Mouse (Mus musculus): Measurements from ENCODE around the gene Mdp1. TPM values are rescaled to one million over a fixed set of nuclear protein-coding genes. Genes with fewer than 3 reads are reported as not detected.
A peak's percentile ranks its signal among the peaks of the same experiment; 100 is the strongest.

Mdp1 gene
- 50.4 and 60.3 TPM in 2 replicates for total RNA-seq (2021)
- long read RNA-seq, experiment 1, transcript Mdp1-202 (5 exons, 1,730 nt) = minor isoform, 25 of 152 reads
- long read RNA-seq, experiment 1, transcript Mdp1-201 (6 exons, 1,733 nt) = major isoform, 102 of 152 reads
- long read RNA-seq, experiment 1, partial matches to known transcripts = 15 of 152 reads
- long read RNA-seq, experiment 1, other reads (novel, unspliced or antisense) = 10 of 152 reads
- long read RNA-seq, experiment 2, transcript Mdp1-201 (6 exons, 1,733 nt) = major isoform, 67 of 100 reads
- long read RNA-seq, experiment 2, transcript Mdp1-202 (5 exons, 1,730 nt) = minor isoform, 18 of 100 reads
- long read RNA-seq, experiment 2, partial matches to known transcripts = 8 of 100 reads
- long read RNA-seq, experiment 2, other reads (novel, unspliced or antisense) = 7 of 100 reads

DNA sequence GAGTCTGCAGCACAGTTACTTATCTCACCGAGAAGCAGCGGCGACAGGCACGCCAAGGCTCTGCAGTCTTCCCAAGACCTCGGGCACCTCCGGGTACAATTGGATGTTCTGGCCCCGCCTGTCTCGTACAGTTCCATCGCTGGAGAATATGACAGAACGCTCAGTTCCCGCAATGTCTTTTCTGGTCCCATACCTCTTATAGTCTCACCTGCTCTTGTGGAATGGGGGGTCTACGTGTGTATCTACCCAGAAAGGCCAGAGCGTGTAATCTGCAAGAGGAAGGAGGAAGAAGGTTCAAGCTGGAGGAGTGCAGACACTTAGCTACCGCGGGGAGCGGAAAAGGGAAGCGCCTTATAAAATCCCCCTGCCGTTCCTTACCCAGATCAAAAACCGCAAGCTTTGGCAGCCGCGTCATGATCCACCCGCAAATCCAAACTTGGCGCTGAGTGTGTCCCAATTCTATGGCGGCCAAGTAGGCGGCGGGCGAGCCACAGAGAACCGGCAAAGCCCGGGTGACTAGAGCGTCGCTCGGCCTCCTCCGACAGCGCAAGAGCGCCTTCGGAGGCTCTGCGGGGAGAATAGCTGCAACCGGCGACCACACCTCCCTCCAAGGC, at the start of gene Mdp1:
Gene Mdp1, minus strand, starts transcription at position 549 of the 614 bp plus-strand sequence.
- peak; percentile 91 for DNase-seq

DNA sequence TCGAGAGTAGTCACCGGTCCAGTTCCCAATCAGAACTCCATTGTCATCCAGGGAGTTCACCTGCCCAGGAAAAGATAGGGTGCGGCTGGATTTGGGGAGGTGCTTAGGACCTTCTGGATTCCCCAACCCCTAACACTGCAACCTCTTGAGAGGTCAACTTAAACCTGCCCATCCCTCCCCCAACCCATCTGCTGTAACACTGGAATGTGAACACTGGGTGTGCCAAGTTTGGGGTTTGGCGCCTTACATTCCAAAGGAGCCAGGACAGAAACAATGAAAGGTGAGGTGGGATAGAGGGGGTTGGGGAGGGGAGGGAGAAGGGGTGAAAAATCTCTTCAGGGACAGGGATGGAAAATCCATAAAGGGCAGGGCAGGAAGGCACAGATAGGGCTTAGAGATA, 49.2 kb upstream of the Mdp1 start:
- no peak for DNase-seq

DNA sequence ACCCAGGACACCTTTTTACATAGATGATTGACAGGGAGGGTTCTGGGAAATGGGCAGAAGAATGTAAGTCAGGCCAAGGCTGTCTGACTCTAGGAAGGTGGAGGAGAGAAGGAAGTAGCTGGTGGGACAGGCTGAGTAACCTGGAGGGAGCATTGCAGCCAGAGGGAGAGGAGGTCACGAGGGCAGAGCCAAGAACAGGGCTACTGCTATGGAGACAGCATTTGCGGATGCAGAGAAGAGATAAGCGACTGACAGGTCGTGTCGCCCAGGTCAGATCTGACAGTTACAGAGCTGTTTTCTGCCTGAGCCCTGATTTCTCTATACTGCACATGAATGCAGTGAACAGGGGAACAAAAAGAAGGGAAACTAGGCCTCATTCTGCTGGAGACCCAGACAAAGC, 47.1 kb upstream of the Mdp1 start:
- DNase-seq = no peak

DNA sequence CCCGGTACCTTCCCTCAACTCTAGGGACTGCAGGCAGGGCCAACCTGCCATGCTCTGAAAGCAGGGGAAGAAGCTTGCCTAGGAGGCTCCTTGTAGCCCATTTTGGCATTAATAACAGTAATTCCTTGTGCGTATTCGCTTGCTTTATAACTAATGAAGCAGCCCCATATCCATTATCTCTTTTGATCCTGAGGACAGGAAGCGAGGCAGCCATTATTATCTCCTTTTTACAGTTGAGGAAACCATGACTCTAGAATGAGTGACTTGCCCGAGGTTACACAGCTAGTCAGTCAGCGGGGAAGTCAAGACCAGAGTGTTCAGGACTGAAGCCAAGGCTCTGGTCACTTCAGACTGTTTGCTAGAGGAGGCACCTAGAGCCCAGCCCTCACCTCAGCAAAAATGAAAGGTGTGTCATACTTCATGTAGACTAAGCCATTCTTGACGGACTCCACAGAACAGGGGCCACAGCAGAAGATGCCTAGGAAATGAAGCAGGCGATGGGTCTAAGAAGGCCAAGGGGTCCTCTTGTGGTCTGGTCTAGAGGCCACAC, 45.8 kb upstream of the Mdp1 start:
- DNase-seq = no peak

DNA sequence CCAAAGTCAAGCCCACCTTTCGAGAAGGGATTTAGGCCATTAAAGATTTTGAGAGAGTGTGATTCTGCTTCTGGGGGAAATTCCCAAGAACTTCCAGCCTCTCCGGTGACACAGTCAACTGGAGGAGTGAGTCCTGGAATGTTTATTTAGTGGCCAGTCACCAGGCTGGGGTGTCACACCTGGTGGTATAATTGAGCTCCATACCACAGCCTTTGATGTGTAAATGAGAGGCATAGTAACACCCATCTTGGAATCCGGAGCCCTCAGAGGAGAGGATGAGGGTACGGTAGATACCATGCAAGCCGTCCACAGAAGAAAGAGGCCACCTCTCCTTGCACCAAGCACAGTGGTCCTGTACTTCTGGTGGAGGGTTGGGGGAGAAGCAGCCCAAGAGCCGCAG, 42.5 kb upstream of the Mdp1 start:
- no peak for DNase-seq

DNA sequence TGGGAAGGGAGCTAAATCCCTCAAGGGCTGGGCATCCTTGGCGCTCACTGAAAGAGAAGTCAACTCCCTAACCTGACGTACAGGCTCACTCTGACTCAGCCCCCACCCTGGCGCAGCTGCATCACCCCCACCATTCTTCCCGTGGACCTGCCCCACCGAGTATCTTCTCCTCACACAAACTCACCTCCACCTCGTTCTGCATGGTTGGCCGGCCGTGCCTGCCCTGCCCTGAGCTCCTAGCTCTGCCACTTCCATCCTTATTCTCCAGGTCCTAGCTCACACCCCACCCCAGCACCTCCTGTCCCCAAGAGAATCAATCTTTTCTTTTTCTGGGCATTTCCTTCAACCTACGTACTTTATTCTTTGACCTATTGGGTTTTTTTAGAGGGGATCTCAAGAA, 40.8 kb upstream of the Mdp1 start:
- no peak for DNase-seq

DNA sequence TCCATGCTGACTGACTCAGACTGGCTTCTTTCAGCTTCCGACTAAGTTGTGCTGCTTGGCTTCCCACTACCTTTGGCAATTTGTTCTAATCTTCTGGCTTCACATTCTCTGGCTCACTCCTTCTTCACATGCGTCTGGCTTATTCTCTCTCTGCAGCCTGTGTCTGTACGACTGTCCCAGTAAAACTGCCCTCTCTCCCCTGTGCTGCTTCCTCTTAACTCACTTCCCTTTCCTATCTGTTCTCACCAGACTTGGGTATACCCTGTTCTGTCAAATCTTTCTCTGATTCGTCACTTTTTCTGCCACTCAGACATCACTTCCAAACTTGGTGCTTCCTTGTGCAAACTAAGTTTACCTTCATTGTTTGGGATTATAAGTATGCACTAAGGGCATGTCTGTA, 36.9 kb upstream of the Mdp1 start:
- no peak for DNase-seq

DNA sequence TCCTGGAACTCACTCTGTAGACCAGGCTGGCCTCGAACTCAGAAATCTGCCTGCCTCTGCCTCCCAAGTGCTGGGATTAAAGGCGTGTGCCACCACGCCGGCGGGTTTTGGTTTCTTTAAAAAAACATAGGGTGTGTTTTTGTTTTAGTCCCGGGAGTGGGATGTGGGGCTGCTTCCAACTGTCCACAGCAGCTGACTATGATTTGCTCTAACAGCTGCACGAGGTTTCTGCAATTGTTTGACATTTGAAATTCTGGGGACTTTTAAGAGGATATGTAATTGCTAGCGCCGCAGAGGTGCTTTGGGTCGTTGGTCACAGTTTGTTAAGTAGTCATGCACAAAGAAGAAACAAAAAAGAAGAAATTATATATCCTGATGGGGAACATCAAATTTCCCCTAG, 29.1 kb upstream of the Mdp1 start:
- no peak for DNase-seq

DNA sequence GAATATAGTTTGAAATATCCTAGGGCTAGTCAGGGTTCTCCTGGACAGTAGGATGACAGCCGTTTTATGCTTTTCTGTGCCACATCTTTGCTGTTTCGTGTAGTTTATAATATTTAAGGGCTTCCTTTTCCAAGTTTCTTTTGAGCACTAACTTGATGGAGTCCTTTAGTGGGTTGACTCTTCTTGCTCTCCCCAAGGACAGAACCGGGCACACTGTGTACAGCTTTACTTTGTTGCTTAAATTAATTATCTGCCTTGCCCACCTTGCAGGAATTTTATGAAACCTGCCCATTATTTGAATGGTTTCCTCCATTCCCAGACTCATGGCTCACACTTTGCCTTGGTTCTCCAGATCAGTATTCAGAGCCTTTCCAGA, 21.8 kb upstream of the Mdp1 start:
- no peak for DNase-seq

DNA sequence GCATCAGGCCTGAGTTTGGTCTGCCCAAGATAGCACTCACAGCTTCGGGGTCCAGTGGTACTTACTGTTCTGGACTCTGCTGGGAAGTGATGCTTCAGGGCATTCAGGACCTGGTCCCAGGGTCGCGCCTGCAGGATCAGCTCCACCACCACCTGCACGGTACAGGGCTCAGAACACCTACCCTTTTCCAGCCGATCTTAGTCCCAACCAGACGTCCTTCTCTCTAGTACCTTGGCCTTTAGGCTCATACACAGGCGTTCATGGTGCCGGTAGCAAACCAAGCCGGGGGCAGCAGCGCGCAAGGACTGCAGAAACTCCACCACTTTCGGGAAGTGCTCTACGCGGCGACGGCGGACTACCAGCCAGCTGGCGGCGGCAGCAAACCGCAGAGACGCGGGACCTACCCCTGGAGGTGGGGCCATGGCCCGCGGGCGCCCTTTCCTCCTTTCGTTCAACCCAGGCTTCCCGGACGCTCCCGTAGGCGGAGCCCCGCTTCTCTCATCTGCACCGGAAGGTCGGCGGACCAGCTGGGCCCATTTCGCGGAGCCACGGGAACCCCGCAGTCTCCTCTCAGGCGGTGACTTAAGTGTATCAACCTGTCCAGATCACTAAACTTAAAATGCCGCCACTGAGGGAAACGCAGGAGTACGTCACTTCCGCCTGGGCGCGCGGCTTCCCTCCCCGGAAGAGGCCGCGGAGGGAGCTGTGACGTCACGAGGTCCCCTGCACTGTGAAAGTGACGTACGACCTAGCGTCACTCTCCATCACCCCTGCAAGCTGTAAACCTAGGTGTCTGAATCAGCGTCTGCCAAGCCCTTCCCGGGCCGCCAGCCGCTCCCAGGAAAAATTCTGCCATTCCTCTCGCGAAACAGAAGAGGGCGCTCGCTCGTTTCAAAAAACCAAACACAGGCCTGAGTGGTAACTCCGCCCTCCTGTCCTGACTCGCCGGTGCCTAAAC, 21.1 kb upstream of the Mdp1 start, which contains the start of gene Tinf2:
Gene Tinf2, minus strand, starts transcription at position 661 of the 958 bp plus-strand sequence.
- peak; percentile 95 for DNase-seq

DNA sequence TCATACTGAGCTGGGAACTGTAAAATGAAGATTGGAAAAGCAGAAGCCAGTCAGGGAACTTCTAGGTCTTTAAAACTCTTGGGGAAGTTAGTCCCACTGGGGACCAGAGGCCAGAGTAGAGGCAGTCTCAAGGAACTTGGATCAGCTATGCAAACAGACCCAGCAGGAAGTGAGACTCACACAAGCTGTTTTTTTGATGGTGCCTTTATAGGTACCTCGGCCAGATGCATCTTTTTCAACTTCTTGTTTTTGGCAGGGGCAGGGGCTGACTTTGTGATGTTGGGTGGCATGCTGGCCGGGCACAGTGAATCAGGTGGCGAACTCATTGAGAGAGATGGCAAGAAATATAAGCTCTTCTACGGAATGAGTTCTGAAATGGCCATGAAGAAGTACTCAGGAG, 17.3 kb upstream of the Mdp1 start:
- DNase-seq = no peak

DNA sequence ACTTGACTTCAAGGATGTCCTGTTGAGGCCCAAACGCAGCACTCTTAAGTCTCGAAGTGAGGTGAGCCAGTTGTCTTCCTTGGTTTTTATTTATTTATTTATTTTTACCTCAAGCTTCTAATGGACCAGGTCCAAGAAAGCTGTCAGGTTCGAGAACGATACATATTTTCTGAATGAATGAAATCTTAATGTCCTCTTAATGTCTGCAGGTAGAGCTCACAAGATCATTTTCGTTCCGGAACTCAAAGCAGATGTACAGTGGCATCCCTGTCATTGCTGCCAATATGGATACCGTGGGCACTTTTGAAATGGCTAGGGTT, 12.4 kb upstream of the Mdp1 start:
- no peak for DNase-seq

DNA sequence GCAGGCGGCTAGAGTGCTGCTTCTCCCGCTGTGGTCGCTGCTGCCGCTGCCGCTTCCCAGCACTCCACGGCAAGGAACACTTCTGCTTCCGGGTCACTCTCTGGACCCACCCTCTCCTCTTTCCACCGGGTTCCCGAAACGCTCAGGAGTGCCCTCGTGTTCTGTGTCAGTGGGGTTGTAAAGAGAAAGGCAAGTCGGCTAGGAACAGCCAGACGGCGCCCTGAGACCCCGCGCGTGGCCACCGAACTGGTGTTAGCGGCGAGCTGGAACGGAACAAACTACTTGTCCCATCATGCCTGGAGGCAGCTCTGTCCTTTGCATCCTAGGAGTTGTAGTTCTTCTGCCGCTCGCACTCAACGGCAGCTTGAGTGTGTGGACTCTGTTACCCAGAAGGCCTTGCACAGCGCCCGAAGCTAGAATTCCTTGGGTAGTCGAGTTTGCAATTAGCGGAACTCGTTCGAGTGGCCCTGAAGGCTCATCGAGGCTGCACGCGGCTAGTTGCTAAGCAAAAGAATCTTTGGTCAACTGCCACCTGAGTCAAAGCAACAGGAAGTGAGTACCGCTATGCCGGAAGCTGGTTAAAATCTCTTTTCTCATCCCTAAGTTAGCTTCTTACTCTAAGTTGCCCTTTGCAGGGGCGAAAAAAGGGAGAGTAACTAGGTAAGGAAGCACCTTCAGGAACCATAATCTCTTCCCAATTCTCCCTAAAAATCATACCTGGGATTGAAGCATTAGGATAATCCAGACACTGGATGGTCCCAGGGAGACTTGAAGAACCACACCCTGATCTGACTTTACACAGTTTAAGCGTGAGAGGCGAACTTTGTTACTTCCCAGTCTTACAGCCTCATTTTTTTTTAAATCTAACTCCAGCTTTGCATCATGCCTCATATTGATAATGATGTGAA, 11.8 kb upstream of the Mdp1 start, which contains the start of the genes Gmpr2 and Nedd8:
Gene Gmpr2, plus strand, starts transcription at position 109 of the 908 bp plus-strand sequence.
Gene Nedd8, minus strand, starts transcription at position 292 of the 908 bp plus-strand sequence.
- DNase-seq = peak; percentile 93

DNA sequence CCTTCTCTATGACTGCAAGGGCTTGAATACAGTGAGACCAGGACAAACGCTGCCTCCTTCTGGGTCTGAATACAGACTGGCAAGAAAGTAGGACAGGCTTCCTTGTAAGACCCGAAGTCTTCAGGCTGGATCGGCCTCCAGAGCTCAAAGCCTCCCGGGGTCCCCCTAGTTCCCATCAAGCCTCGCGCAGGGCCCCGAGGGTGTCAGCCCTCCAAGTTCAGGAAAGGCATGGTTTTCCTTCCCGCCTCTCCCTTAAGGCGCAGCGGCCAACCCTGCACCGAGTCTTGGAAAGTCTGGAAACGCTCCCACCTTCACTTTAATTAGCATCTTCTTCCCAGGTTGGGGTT, 11.2 kb upstream of the Mdp1 start:
- no peak for DNase-seq

DNA sequence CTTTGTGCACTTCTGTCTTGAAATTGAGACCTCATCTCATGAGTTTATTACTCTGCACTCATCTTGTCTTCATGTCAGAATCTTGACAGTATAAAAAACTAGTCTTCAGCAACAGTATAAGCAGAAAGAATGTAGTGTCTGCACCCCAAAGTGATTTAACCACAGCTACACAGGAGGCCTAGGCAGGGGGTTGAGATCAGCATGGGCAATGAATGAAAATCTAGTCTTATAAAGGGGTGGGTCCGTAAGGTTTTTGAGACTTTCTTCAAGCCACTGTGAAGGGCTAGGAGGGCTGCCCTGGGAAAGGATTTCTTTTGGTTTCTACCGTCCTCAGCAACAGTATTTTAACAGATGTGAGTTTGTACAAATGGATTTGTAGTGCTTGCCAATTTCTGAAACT, 328 bp upstream of the Mdp1 start:
- DNase-seq = no peak

DNA sequence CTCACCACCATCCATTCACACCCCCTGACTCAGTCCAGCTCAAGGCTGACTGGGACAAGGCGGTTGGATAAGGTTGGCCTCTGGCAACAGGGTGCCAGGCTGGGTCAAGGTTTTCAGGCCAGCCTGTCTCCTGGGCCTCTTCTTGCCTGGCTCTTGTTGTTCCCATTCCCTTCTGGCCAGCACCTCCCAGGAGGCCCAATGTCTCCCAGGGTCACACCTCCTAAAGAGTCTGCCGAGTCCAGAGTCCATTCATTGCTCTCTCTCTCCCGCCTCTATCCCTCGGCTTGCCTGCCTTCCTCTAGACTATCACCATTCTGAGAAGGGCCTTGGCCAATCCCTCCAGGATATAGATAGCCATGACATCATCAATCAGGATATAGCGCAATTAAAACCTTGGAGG, 2.3 kb downstream of the Mdp1 start:
- DNase-seq = peak; percentile 81

DNA sequence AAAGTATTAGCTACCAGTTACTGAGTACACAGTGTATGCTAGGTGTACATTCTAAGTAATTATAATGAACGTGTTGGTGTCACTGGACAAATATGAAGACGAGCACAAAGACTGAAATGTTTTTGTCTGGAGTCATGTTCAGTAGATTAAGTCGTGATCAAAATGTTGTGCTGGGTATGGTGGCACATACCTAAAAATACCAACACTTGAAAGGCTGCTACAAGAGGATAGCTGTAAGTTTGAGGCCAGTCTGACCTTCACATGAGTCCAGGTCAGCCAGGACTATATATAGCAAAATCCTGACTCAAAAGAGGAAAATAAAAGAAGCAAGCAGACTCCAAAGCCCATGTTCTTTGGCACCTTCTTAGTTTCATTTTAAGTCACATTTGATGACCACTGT, 3.4 kb downstream of the Mdp1 start:
- DNase-seq = no peak

DNA sequence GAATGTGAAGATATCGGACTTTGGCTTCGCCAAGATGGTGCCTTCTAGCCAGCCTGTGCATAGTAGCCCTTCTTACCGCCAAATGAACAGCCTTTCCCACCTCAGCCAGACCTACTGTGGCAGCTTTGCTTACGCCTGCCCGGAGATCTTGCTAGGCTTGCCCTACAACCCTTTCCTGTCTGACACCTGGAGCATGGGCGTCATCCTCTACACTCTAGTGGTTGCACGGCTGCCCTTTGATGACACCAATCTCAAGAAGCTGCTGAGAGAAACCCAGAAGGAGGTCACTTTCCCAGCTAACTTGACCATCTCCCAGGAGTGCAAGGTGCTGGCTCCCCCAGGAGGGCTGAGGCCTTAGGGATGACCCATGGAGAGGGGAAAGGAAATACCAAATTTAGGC, 8.8 kb downstream of the Mdp1 start:
- DNase-seq = no peak

DNA sequence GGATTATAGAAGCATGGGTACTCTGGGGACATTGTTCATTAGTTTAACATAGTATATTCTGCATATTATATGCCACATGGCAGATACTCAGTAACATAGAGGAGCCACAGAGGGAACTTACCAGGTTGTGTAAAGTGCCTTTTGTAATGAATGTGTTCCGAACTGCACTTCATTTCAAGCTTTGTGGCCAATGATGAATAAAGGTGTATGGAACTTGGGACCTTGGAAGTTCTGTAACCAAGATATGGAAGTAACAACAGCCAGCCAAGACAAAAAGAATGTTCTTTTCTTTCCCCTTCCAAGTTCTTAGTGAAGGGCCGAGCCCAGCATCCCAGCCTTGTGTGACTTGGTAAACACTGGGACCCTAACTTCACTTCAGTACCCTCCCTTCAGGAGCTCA, 10.4 kb downstream of the Mdp1 start, which contains the start of gene Tssk4:
Gene Tssk4, plus strand, starts transcription at position 301 of the 400 bp plus-strand sequence.
- DNase-seq = no peak

DNA sequence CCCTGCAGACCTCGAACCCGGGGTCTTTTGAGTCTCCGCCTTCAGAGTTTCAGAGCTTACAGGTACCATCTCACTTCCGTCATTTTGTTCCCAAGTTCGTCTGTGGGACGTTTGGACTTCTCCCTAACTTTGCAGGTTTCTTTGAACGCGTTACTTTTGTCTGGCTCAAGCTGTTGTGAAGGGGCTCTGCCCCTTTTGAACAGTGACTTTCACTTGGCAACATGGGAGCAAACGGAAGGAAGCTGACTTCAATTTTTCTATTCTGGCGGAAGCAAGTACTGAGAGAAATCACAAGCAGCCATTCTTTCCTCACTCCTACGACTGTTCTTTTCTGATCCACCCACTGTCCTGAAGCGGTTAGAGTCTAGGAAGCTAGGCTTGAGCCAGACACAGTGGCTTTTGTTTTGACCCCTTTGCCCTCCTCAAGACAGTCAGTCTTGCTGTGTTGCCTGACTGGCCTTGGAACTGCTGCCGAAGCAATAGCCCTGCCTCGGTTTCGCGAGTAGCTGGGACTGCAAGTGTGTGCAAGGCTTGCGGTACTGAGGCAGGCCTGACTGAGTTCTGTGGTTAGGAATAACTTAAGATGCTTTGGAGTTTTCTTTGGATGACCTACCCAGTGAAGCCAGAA, 15.9 kb downstream of the Mdp1 start:
- peak; percentile 38 for DNase-seq

All from adrenal gland, postnatal 14 days (tissue).